Mouse (Mus musculus): ENCODE data around the gene Timp3. TPM values are rescaled to one million over a fixed set of nuclear protein-coding genes. Genes with fewer than 3 reads are reported as not detected.

Gene Timp3
- polyA plus RNA-seq, 1 experiment from 2014 or later = 21.1 TPM

DNA sequence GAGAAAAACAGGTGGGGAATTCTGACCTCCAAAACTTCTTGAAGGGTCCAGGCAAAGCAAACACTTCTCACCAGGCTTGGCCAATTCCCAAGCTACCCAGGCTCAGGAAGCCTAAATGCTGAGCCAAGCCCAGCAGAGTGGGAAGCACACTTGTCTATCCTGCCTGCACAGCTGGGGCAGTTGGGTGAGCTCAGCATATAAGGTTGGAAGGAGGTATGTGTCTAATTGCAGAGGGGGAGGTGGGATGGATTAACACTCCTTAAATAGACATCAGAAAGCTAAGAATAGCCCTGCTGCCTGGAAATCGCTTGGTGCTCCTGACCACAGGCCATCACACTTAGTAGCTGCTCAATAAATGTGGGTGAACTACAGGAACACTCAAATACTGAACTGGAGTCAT is 13.3 kb downstream of the Timp3 start:
- no peak overlapping the region for H3K27ac ChIP-seq (ENCODE audit: low read depth, low read length)
- no peaks in the 10 kb centered on the region for H3K27me3 ChIP-seq (ENCODE audit: control insufficient read depth, insufficient read depth, low read length)
- DNase-seq (ENCODE audit: low spot score) = no peak
- ATAC-seq (replicated peaks; ENCODE audit: low FRiP score) = no peak
- no peaks in the 10 kb centered on the region for H3K9me3 ChIP-seq (ENCODE audit: control insufficient read depth, low read length)
- H3K4me1 ChIP-seq (replicated peaks; ENCODE audit: control insufficient read depth, insufficient read depth, low read length) = no peaks in the 10 kb centered on the region
- 88% methylated on average over 1 of the region's 1 CpGs for WGBS
- no peaks in the 10 kb centered on the region for H3K36me3 ChIP-seq (ENCODE audit: control insufficient read depth, insufficient read depth, low read length)
- H3K9ac ChIP-seq (ENCODE audit: low read length) = no peak overlapping the region
- no peak overlapping the region for H3K4me3 ChIP-seq (ENCODE audit: low read depth, low read length)
- no peak overlapping the region for H3K4me2 ChIP-seq (ENCODE audit: low read depth, low read length, severe bottlenecking)

DNA sequence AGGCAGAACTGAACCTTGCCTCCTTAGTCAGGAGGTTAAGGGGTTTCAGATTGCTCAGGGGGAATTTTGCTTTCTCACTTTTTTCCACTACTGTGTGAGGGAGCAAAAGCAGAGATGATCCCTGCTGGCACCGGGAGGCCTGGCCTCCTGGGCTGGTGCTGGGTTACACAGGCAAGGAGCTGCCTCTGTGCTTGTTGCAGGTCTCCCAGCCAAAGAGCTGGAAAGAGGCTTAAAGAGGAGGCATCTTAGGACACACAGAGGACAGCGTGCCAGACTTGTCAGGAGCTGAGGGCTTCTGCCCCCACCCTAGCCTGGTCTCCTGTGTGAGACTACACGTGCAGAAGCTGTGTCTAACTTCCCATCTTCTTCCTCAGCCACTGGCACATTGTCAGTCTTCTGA is 15.3 kb downstream of the Timp3 start:
- H3K27me3 ChIP-seq (ENCODE audit: control insufficient read depth, insufficient read depth, low read length) = no peaks in the 10 kb centered on the region
- 54% methylated on average over 3 of the region's 3 CpGs for WGBS
- no peak for ATAC-seq (replicated peaks; ENCODE audit: low FRiP score)
- H3K27ac ChIP-seq (ENCODE audit: low read depth, low read length) = no peak overlapping the region
- no peak overlapping the region for H3K9ac ChIP-seq (ENCODE audit: low read length)
- no peak for DNase-seq (ENCODE audit: low spot score)
- no peak overlapping the region for H3K4me3 ChIP-seq (ENCODE audit: low read depth, low read length)
- no peaks in the 10 kb centered on the region; the same call in 1 of the 2 replicates for H3K4me1 ChIP-seq (replicated peaks; ENCODE audit: control insufficient read depth, insufficient read depth, low read length)
- no peaks in the 10 kb centered on the region for H3K9me3 ChIP-seq (ENCODE audit: control insufficient read depth, low read length)
- H3K4me2 ChIP-seq (ENCODE audit: low read depth, low read length, severe bottlenecking) = no peak overlapping the region
- H3K36me3 ChIP-seq (ENCODE audit: control insufficient read depth, insufficient read depth, low read length) = no peaks in the 10 kb centered on the region

DNA sequence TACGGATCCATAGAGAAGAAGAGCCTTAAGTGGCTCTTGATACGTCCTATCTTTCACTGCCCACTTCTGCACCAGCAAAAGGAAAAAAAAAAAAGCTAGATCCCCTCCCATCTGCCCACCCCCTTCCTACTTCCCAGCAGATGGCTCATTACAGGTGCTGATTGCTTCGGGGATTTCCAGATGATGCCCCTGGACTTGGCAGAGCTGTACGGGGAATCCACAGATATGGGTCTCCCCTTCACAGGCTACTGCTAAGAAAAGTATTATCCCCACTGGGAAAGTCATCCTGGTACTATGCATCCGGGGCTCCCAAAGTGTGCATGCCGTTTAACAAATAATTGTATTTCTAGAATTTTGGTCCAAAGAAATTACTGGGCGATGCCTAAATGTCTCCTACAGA is 17.5 kb downstream of the Timp3 start:
- H3K4me1 ChIP-seq (replicated peaks; ENCODE audit: control insufficient read depth, insufficient read depth, low read length) = no peaks in the 10 kb centered on the region; the same call in 1 of the 2 replicates
- no peak overlapping the region for H3K9ac ChIP-seq (ENCODE audit: low read length)
- WGBS = 83% methylated on average over 7 of the region's 7 CpGs
- H3K36me3 ChIP-seq (ENCODE audit: control insufficient read depth, insufficient read depth, low read length) = no peaks in the 10 kb centered on the region
- DNase-seq (ENCODE audit: low spot score) = no peak
- H3K9me3 ChIP-seq (ENCODE audit: control insufficient read depth, low read length) = no peaks in the 10 kb centered on the region
- no peak for ATAC-seq (replicated peaks; ENCODE audit: low FRiP score)
- no peak overlapping the region for H3K27ac ChIP-seq (ENCODE audit: low read depth, low read length)
- H3K27me3 ChIP-seq (ENCODE audit: control insufficient read depth, insufficient read depth, low read length) = no peaks in the 10 kb centered on the region
- H3K4me2 ChIP-seq (ENCODE audit: low read depth, low read length, severe bottlenecking) = no peak overlapping the region
- no peak overlapping the region for H3K4me3 ChIP-seq (ENCODE audit: low read depth, low read length)

DNA sequence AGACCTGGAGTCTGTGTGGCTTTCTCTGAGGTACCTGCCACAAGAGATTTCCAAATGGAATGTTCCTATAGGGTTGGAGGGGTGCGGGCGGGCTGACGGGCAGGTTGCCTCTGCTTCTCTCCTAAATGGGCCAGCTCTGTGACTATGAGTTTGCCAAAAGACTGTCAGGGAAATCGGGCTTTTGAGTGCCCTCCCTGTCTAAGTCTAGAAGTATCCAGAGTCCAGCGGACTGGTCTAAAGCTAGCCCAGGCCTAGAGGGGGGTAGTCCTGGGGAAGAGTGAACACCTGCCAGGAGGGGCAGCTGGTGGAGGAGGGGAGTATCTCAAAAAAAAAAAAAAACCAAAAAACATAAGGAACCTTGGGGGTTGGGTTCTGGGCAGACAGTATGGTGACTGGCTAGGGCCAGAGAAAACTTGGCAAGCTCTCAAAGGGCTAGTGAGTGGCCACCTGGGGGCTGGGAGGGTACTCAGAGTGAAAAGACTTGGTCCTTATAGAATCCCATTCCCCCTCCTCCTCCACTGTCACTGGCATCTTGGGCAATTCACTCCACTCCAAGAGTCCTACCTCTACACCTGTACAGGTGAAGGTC is 18.5 kb downstream of the Timp3 start:
- no peaks in the 10 kb centered on the region for H3K27me3 ChIP-seq (ENCODE audit: control insufficient read depth, insufficient read depth, low read length)
- H3K9me3 ChIP-seq (ENCODE audit: control insufficient read depth, low read length) = no peaks in the 10 kb centered on the region
- no peak for DNase-seq (ENCODE audit: low spot score)
- no peak overlapping the region for H3K9ac ChIP-seq (ENCODE audit: low read length)
- H3K4me3 ChIP-seq (ENCODE audit: low read depth, low read length) = no peak overlapping the region
- H3K4me1 ChIP-seq (replicated peaks; ENCODE audit: control insufficient read depth, insufficient read depth, low read length) = no peaks in the 10 kb centered on the region; the same call in 1 of the 2 replicates
- ATAC-seq (replicated peaks; ENCODE audit: low FRiP score) = no peak
- 74% methylated on average over 5 of the region's 5 CpGs for WGBS
- no peaks in the 10 kb centered on the region for H3K36me3 ChIP-seq (ENCODE audit: control insufficient read depth, insufficient read depth, low read length)
- H3K4me2 ChIP-seq (ENCODE audit: low read depth, low read length, severe bottlenecking) = no peak overlapping the region
- H3K27ac ChIP-seq (ENCODE audit: low read depth, low read length) = no peak overlapping the region

DNA sequence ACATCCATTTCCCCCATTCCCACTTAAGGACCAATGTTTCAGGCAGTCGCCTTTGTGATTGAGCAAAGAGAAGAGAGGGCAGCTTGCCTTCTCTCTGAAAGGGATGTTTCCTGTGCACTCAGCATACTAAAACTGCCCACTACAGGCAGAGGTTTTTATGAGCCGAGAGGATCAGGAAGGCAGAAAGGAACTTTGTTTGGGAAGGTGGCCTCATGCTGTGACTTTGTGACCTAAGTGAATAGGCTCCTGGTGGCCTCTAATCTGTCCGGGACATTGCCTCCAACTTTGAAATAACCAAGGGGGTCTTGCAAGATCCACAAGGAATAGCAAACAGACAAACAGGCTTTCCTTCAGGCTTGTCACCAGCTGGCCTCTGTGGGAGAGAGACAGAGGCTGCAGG is 19.4 kb downstream of the Timp3 start:
- no peak overlapping the region for H3K4me3 ChIP-seq (ENCODE audit: low read depth, low read length)
- no peaks in the 10 kb centered on the region for H3K36me3 ChIP-seq (ENCODE audit: control insufficient read depth, insufficient read depth, low read length)
- H3K4me2 ChIP-seq (ENCODE audit: low read depth, low read length, severe bottlenecking) = no peak overlapping the region
- no peak for DNase-seq (ENCODE audit: low spot score)
- H3K27ac ChIP-seq (ENCODE audit: low read depth, low read length) = no peak overlapping the region
- no peaks in the 10 kb centered on the region for H3K27me3 ChIP-seq (ENCODE audit: control insufficient read depth, insufficient read depth, low read length)
- H3K4me1 ChIP-seq (replicated peaks; ENCODE audit: control insufficient read depth, insufficient read depth, low read length) = no peaks in the 10 kb centered on the region; the same call in 1 of the 2 replicates
- 8% methylated on average over 3 of the region's 3 CpGs for WGBS
- H3K9ac ChIP-seq (ENCODE audit: low read length) = no peak overlapping the region
- ATAC-seq (replicated peaks; ENCODE audit: low FRiP score) = no peak
- no peaks in the 10 kb centered on the region for H3K9me3 ChIP-seq (ENCODE audit: control insufficient read depth, low read length)

DNA sequence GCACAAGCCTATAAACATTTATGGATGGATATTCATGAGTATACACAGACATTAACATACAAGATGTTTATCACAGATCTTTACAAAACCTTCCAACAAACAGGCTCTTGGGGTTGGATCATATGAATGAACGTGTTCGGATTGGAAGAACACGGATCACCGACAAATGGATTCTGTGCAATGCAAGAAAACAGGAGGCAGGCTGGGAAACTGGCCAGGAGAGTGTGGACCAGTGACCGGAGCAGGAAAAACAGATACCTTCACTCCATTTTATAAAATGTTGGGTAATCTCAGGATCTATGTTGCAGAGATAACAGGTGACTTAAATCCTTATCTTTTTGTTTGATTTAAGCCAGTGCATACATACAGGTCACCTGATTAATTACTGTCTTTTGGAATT is 20.0 kb downstream of the Timp3 start:
- H3K27ac ChIP-seq (ENCODE audit: low read depth, low read length) = no peak overlapping the region
- no peaks in the 10 kb centered on the region for H3K9me3 ChIP-seq (ENCODE audit: control insufficient read depth, low read length)
- 84% methylated on average over 5 of the region's 5 CpGs for WGBS
- no peak overlapping the region for H3K4me3 ChIP-seq (ENCODE audit: low read depth, low read length)
- H3K36me3 ChIP-seq (ENCODE audit: control insufficient read depth, insufficient read depth, low read length) = no peaks in the 10 kb centered on the region
- ATAC-seq (replicated peaks; ENCODE audit: low FRiP score) (no peak), DNase-seq (ENCODE audit: low spot score) (no peak)
- H3K4me2 ChIP-seq (ENCODE audit: low read depth, low read length, severe bottlenecking) = no peak overlapping the region
- H3K4me1 ChIP-seq (replicated peaks; ENCODE audit: control insufficient read depth, insufficient read depth, low read length) = no peaks in the 10 kb centered on the region; the same call in 1 of the 2 replicates
- no peaks in the 10 kb centered on the region for H3K27me3 ChIP-seq (ENCODE audit: control insufficient read depth, insufficient read depth, low read length)
- H3K9ac ChIP-seq (ENCODE audit: low read length) = no peak overlapping the region

DNA sequence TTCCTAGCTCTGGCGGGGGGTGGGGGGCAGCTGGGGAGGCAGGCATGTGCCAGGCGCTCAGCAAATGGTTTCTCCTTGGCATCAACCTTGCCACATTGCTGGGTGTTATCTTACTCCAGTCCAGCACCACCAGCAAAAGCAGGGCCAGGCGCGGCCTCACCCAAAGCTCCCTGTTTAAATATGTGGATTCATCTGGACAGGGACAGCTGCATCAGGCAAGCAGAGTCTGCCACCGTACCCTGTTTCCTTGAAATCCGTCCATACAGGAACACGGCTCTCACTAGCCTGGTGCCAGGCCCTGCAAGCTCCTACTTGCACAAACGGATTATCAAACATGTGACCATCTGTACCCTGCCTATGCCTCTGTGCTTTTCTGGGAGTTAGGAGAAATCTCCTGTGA is 21.0 kb downstream of the Timp3 start:
- no peak for DNase-seq (ENCODE audit: low spot score)
- no peak overlapping the region for H3K4me3 ChIP-seq (ENCODE audit: low read depth, low read length)
- H3K27ac ChIP-seq (ENCODE audit: low read depth, low read length) = no peak overlapping the region

DNA sequence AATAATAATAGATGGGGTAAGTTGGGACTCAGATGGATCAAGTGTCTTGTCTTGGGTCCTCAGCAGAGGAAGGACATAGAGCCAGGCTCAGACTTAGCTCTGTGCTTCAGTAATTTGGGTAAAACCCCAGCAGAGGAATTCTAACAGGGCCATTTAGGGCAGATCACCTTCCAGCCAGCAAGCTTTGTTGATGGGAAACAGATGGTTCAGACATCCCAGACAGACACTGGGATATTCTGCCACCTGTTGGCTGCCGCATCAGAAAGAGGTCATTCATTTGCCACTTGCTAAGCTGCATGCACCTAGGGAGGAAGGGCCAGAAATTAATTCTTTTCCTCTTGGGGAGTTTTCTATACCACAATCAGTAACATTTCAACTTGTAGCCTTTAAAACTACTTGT is 21.8 kb downstream of the Timp3 start:
- Histone ChIP-seq H3K27ac (ENCODE audit: low read depth, low read length) (no peak overlapping the region), H3K9ac (ENCODE audit: low read length) (no peak overlapping the region), H3K9me3 (ENCODE audit: control insufficient read depth, low read length) (no peaks in the 10 kb centered on the region), H3K27me3 (ENCODE audit: control insufficient read depth, insufficient read depth, low read length) (no peaks in the 10 kb centered on the region), H3K36me3 (ENCODE audit: control insufficient read depth, insufficient read depth, low read length) (no peaks in the 10 kb centered on the region), H3K4me2 (ENCODE audit: low read depth, low read length, severe bottlenecking) (no peak overlapping the region), H3K4me1 (replicated peaks; ENCODE audit: control insufficient read depth, insufficient read depth, low read length) (no peaks in the 10 kb centered on the region; the same call in 1 of the 2 replicates), H3K4me3 (ENCODE audit: low read depth, low read length) (no peak overlapping the region)
- 63% methylated on average over 1 of the region's 1 CpGs for WGBS
- ATAC-seq (replicated peaks; ENCODE audit: low FRiP score) (no peak), DNase-seq (ENCODE audit: low spot score) (no peak)

More for the DNA sequence above, 21.0 kb downstream of the Timp3 start:
- H3K4me2 ChIP-seq (ENCODE audit: low read depth, low read length, severe bottlenecking) = no peak overlapping the region
- H3K27me3 ChIP-seq (ENCODE audit: control insufficient read depth, insufficient read depth, low read length) = no peaks in the 10 kb centered on the region
- H3K9me3 ChIP-seq (ENCODE audit: control insufficient read depth, low read length) = no peaks in the 10 kb centered on the region
- no peaks in the 10 kb centered on the region for H3K36me3 ChIP-seq (ENCODE audit: control insufficient read depth, insufficient read depth, low read length)
- H3K9ac ChIP-seq (ENCODE audit: low read length) = no peak overlapping the region
- H3K4me1 ChIP-seq (replicated peaks; ENCODE audit: control insufficient read depth, insufficient read depth, low read length) = no peaks in the 10 kb centered on the region; the same call in 1 of the 2 replicates
- ATAC-seq (replicated peaks; ENCODE audit: low FRiP score) = no peak
- WGBS = 77% methylated on average over 8 of the region's 8 CpGs

DNA sequence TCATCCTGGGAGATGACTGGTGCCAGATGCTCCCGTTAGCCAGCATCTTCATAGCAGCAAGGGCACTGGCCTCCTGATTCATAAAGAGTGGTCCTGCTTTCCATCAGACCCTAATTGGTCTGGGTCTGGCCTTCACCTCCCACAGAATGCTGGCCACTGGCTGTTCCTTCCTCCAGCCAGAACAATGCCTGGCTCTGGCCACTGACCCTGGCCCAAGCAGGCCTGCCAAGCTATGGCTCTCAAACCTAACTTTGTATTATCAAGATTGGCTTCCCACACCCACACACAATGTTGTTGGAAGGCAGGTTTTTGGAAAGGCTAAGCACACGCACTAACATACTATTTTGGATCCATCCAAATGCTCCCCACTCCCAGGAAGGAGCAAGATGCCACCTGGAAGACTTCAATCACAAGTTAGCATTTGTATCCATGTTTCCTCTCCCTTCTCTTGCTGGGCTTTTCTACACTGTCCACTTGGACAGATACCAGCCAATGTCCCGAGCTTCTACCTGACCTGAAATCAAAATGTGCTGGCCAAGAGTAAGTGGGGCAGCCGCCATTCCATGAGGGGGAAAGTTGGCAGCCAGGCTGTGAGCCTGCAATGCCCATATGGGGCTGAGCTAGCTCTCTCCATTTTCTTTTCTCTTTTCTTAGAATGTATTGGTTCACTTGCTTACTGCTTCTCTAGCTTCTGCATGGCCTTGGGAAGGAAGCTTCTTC is 23.3 kb downstream of the Timp3 start:
- 79% methylated on average over 4 of the region's 4 CpGs for WGBS
- H3K27ac ChIP-seq (ENCODE audit: low read depth, low read length) = no peak overlapping the region
- no peak overlapping the region for H3K4me2 ChIP-seq (ENCODE audit: low read depth, low read length, severe bottlenecking)
- H3K9me3 ChIP-seq (ENCODE audit: control insufficient read depth, low read length) = no peaks in the 10 kb centered on the region
- ATAC-seq (replicated peaks; ENCODE audit: low FRiP score) (no peak), DNase-seq (ENCODE audit: low spot score) (no peak)
- no peaks in the 10 kb centered on the region; the same call in 1 of the 2 replicates for H3K4me1 ChIP-seq (replicated peaks; ENCODE audit: control insufficient read depth, insufficient read depth, low read length)
- H3K4me3 ChIP-seq (ENCODE audit: low read depth, low read length) = no peak overlapping the region
- no peaks in the 10 kb centered on the region for H3K27me3 ChIP-seq (ENCODE audit: control insufficient read depth, insufficient read depth, low read length)
- H3K36me3 ChIP-seq (ENCODE audit: control insufficient read depth, insufficient read depth, low read length) = no peaks in the 10 kb centered on the region
- no peak overlapping the region for H3K9ac ChIP-seq (ENCODE audit: low read length)
